Mouse (Mus musculus) thymus, postnatal 10 days (tissue): ENCODE measurements around the gene Grm7.

Experiments used
- DNase-seq, 2 experiments: peaks; one replicate each; pipeline ENCODE4 v3.0.0; 2021; ENCODE audit warnings: low spot score in 2 of 2

The Grm7 gene

DNA sequence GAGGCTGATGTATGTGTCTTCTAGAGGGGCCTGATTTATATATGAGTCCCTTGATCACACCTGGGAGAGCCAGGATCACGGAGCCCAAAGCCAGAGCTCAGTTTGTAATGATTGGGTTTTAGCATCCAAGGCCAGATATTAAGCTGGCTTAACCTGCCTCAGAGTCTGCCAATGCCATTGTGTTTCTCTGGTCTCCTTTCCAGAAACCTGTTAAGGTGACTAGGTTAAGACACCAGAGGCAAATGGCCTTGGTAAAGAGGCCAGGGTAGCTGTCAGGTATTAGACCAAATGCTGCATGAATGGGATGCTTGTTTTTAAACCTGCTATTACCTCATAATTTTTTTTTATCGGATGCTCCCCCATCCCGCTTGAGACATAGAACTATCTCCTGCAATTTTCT is 722.7 kb downstream of the Grm7 start:
- no peak for DNase-seq

DNA sequence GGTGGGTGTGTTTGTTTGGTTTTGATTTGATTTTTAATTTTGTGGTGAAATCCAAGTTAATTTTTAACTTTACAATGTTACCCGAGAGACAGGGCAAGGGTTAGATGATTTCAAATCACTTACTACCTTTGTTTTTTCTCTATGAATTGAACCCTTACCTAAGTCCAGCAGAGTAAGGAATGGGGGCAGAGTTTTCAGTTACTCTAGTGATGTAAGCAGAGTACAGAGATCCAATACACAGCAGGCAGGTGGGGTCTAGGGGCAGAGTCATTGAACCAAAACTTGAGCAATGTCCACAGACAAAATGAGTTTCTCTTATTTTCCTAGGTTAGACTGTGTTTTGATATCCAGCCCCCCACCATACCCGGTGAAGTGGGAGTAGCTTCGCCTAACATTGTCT is 723.2 kb downstream of the Grm7 start:
- no peak for DNase-seq

DNA sequence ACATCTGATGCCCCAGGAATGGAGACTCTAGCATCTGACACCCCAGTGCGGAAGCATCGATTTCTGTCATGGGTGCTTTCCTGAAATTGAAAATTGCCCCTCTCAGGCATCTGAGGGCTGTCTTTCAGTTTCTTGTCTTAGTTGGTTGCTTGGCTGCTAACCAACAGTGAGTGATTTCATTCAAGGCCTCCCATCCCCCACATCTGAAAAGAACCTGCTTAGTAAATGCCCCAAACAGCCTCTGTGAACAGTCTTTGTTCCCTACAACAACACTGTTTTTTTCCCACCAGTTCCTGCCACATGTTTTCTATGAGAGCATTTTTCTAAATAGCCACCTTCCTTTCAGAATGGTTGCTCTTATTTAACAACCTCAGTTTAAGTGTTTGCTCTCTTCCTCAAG is 723.6 kb downstream of the Grm7 start:
- DNase-seq: no peak

DNA sequence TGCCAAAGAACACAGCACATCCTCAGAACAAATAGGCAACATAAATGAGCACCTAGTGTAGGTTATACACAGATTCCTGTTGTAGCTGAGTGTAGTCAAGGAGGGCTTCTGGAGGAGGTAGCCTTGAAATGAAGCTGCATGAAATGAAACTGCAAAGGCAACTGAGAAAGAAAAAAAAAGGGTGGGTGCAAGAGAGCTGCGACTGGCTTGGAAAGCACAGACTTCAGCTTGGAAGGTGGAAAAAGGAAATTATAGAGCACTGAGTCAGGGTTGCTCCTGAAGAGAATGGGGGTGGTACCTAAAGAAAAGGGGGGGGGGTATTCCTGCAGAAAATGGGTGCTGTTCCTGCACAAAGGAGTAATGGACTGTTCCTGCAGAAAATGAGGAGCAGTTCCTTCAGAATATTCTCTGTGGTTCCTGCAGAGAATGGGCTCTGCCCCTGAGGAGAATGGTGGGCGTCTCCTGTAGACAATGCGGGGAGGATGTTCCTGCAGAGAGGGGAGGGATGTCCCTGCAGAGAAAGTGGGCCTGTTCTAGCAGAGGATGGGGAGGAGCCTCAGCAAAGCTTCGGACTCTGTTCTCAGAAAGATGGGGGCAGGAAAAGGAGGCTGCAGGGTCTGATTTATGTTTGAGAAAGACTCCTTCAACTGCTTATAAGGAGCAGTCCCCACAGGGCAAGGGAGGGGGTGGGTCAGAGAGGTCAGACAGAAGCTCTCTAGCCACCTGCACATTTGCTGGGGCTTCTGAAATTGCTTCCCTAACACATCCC is 726.4 kb downstream of the Grm7 start:
- DNase-seq: no peak

DNA sequence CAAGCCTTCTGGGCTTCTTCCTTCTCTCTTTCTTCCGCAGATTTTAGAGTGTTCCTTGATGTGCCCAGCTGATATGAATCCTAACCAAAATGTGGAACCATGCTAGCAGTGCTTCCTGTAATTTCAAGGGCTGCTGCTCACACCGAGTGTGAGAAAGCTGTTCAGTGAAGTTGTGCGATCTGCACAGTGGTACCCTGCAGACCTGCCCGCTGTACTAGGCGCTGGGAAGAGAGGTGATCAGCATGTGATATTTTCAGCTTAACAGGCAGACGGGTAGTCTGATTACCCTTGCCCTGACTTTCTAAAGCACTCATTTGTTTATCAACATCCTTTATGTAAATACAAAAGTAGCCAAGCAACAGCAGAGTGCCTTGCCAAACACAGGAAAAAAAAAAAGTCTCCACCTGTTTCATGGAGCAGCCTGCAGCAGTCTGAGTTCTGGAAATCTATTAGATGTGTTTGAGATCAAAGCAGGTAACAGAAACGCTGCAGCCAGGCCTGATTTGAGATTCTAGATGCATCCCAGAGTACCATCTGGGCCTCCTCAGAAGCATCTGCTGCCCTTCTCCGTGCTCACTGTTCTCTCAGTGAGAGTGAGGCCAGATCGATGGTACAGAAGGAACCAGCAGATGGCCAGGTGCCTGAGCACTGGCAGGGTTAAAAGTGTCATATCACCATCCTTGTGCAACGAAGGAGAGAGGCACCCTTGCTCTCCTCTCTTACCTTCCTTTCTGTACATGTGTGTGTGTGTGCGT is 727.4 kb downstream of the Grm7 start:
- no peak for DNase-seq

DNA sequence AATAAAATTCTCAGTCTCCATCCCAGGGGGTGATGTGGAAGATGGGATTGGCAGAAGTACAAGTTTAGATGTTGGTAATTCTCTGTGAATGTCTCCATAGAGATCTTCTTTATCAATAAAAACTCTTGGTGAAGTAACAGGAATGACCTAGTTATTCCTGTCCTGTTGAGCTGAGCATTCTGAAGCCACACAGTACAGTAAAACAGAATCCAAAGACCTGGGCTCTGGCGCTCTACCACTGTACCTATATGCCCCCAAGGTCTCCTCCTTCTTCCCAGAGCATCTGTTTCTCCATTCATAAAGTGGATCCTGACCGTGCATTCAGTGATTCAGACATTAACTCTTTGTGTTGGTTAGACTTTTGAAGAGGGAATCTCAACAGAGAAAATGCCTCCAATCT is 735.3 kb downstream of the Grm7 start:
- DNase-seq: no peak

DNA sequence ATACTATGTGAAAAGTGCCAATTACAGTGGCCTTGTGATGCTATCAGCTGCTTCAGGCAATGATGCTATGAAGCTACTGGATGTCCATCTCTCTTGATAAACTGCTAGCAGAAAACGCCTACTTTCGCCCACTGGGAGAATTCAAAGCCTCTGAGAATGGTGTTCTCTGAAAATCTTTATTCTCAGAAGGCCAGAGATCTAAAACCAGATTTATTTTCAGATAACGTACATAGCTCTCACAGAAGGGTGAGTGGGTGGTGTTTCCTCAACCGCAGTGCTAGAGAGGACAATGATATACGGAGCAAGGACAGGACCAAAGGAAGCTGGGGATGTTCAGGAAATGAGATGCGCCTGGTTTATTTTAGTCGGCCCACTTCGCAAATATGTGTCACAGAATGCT is 763.4 kb downstream of the Grm7 start:
- no peak for DNase-seq

DNA sequence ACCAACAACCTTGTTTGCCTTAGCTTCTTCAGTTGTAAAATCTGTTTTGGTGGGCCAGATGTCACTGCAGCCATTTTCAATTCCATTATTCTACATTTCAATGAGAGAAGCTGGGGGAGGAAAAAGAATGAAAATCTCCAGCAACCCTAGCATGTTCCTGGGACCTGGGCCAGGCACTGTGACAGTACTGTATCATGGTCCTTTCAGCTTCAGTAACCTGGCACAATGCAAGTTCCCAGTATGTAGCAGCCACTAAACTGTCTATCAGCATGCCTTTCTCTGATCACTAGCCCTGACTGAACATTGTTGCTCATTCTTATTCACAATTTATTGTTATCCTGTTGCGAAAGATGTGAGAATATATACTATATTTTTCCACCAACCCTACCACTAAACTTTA is 779.4 kb downstream of the Grm7 start:
- DNase-seq: no peak

DNA sequence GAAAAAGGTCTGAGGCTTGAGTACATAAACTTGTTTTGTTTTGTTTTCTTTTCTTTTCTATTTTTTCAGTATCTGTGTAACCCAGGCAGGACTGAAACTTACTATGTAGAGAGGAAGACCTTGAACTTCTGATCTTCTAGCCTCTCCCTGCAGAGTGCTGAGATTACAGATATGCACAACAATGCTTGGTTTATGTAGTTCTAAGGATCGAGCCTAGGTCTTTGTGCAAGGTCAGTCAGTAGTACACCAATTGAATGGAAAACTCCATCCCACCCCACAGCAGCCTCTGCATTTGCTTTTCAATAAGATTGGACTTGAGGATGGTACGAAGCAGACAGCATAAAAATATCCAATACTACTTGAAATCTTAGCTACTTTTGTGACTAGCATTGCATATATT is 800.8 kb downstream of the Grm7 start:
- DNase-seq: no peak

DNA sequence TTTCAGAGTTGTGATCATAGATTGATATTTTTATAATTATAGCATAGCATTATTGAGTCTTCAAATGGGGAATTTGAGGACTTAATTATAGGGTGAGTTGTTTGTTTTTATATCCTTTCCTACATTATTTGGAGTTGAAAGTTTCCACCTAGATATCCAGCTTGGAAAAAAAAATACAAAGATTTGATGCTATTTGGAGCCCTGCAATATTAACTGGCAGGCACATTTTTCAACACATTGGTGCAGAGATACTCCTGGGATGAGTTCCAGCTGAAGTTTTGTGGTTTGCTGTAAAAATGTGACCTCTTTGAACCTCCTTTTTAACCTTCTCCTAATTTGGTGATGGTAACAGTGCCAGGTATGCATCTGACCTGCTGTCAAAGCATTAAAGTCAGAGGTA is 802.5 kb downstream of the Grm7 start:
- DNase-seq: no peak

DNA sequence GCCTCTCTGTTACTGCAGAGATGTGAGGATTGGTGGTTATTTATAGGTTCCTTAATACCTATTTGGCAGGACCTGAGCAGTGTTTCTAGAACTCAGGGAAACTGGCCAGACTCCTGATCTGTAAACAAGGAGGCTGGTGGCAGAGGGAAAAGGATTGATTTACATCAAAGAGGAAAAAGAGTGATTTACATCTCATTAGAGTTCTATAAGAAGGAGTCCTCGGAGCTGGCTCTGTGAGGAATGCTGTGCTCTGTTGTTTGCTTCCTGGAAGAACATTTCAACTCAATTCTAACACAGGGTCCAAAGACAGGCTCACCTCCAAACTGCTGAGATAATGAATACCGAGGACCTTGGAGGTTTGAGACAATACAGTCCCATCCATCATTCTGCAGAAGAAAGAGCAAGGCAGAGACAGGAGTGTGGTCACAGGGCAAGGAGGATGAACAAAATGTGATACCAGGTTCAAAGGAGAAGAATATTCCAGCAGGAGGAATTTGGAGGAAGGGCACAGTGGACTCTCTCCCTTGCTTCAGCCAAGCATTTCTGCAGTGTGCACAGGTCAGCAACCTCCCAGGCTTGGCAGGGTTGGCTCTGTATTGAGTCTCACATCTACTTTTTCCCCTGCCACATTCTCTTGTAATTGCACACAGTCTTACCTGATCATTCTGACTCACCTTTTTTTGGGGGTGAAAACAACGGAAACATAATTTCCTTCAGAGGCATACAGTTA is 803.8 kb downstream of the Grm7 start:
- DNase-seq: no peak

DNA sequence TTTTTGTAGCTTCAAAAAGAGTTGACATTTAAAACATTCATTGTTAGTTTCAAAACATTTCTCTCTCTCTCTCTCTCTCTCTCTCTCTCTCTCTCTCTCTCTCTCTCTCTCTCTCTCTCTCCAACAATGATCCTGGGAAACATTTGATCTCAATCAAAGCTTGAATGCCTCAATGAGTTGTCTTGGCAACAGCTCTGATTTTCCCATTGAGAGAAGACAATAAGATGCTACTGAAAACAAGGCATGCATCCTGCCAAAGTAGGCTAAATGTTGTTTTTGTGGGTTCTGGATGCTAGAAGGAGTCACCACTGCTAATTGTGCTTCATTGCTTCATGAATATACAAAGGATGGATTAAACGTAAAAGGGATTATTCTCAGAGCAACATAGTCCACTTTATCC is 836.5 kb downstream of the Grm7 start:
- no peak for DNase-seq

DNA sequence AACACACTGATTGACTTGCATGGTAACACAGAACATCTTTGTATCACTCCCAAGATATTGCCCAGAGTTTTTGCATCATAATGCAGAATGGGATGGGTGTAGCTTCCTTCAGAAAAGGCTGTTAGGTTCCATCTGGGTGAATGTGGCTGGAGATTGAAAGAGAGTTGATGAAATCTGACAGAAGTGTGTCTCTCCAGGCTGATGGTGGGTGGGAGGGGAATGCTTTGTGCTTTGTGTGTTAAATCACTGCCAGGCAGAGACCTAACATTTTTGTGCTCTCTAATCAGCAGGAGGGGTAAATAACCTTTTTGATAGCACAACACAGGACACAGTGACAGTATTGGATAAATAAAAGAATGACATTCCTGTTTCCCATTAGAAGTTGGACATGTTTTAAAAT is 840.7 kb downstream of the Grm7 start:
- DNase-seq: no peak

DNA sequence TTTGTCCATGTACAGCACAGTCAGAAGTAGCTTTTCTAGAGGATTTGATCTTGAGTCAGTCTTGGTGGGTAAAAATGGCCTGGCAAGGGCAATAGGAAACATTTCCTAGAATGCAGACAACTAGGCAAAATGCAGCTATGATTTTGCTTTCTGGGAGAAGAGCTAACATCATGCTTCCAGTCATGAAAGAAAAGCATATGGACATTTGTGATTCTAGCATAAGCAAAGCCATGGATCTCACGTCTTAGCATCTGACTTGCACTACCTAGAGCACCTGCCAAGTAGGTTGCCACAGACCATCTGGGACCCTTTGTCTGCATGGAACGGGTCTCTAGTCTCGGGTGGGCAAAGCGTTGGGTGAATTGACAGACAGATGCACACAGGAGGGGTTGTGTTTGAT is 842.2 kb downstream of the Grm7 start:
- no peak for DNase-seq

DNA sequence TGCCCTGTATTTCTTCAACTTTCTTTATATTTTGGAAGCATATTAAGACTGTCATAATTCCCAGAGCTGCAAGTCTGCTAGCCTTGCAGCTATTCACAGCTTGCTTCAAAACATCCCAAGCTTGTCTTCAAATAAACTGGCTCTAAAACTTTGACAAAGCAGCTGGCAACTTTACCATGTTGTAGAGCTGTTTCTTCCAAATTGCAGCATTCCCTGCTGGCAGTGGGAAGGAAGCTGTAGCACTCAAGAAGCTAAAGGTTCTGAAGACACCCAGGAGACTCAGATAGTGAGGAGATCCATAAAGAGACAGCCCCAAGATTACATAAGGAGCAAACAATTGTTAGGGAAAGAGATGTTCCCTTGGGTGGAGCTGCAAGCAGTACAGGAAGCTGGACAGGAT is 846.8 kb downstream of the Grm7 start:
- no peak for DNase-seq

DNA sequence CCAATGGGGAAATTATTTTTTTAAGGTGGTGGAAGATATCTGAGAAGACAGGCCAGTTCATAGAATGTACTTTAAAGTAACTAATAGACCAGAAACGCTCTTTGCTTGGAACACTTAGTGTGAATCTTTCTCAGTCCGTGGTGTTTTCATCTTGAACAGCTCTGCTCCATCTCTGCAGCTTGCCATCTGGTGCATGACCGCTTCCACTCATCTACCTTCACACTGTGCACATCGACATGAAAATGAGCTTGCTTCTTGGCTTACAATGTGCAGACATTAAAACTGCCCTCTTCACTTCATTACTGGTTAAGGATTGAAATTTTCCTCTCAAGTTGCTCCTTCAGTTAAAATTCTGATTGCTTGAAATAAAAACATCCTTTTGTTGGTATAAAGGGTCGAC is 854.2 kb downstream of the Grm7 start:
- DNase-seq: no peak

DNA sequence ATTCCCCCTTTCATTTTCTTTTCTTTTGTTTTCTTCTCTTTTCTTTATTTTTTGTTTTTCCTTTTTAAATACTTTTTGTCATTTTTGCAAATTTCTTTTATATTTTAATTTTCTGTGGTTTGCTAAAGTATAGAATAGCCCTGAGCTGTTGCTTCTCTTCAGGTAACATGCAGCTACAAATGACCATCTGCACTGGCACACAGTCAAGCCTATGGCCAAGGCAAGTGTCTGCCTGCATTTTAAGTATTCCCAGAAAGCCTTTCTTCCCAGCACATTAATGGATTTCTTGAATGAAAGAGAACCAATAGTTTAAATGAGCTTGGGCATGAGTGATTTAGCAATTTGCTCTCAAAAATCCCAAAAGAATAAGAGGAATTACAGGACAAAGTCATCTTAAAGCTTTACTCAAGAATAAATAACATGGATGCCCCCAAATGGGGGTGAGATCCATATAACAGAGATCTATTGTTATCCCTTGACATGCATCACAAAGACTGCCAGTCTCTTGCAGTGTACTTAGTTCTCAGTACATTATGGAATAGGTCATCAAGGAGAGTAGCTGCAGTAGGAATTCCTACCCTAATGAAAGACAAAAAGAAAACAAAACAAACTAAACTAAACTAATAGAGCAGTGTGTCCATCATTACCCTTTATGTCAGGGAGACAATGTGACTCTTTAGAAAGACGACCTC is 865.5 kb downstream of the Grm7 start:
- no peak for DNase-seq

DNA sequence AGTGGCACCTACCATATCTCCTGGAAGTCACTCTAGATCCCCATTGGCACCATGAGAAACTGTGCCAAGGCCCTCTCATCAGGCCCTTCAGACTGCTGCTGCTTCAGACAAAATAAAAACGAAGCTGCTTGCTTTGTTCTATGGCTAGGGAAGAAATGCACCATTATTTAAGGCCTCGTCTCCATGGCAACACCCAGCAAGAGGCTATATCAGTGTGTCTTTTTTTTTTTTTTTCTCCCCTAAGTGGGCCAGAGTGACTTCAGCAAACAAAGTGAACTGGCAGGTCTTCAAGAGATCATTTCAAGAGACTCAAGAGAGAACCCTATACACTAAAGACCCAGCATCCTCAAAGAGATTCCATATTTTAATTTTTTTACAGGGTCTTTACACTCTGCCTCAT is 867.0 kb downstream of the Grm7 start:
- no peak for DNase-seq

DNA sequence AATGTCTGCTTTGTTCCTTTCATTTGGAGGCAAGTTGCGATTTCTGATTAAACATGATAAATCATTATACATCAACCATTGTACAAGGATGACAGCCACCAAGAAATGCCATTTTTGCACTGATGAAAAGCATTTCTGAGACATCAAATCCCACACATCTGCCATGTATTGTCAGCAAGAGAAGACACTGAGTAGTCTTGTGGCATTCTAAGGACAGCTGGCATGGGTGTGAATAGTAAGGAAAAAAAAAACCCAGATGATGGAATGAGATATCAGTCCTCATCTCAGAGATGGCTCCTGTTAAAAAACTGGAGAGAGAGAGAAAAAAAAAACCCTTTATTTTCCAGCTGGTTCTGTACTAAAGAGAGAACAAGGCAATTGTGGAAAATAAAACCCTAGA is 875.8 kb downstream of the Grm7 start:
- no peak for DNase-seq

DNA sequence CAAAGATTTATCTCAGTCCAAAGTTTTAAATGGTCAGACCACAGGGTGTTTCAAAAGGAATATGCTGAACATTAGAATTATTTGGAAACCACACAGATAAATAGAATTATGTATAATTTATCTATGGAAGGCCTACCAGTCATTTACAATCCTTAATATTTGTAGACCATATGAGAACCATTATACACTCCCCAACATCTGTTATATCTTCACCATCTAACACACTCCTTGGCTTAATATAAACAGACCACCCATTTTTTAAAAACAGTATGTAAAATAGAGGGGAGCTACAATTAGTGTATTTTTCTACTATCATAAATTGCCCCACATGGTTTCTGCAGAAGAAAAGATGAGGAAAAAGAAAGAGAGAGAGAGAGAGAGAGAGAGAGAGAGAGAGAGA is 876.7 kb downstream of the Grm7 start:
- DNase-seq: no peak

DNA sequence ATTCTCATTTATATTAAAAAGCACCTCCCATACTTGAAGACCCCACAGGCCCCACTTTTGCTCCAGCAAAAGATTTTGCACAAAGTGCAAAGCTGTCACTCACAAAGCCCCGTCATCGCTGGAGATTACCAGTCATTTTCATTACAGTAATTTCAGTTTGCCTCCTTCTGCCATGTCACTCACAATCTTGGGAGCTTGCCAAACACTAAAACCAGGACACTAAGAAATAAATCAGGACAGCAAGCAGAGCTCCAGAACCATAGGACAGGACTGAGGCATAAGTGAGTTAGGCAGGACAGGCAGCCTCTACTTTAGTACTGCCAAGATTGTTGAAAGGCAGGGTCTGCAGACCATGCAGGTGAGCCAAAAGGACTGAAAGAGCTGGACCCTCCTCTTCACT is 884.6 kb downstream of the Grm7 start:
- DNase-seq: no peak

DNA sequence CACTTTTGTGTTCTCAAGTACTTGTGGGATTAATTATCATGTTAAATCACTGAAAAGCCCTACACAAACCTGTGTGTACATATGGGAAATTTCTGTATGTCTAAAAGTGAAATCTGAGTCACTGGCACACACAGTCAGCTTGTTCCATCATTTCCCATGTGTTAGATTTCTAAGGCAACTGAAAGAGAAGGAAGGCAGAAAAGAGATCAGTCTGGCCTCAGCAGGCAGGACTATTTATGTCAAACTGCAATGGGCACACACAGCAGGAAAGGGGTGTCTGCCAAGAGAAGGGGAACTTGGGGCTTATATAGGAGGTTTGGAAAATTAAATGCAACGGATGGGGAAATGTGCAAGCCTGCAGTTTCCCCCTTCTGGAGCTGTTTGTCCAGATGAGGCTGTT is 913.2 kb downstream of the Grm7 start:
- no peak for DNase-seq
